Mouse (Mus musculus) cerebellum, postnatal 10 days (tissue): ENCODE data around the gene Slc22a20.
A peak's percentile ranks its signal among the peaks of the same experiment; 100 is the strongest.

Source experiments
- DNase-seq, 2 experiments: peaks; one replicate each; pipeline ENCODE4 v3.0.0; 2021; ENCODE audit warnings: mixed read lengths in 2 of 2

Slc22a20 gene

DNA sequence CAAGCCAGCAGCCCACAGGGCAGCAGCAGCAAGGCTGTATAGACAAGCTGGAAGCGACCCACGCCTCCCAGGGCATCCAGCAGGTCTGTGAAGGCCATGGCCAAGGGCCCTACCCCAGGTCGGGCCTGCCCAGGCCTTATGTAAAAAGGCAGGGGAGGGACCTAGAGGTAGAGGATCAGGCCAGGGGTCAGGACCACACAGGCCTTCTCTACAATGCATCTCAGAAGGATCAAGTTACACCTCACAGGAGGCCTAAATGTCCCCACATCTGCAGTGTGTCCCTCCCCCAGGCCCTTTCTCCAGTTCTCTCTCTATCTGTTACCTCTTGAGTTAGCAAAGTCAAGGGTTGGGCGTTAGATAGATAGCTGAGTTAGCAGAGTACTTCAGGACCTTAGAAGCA is at the start of gene Slc22a20:
Gene Slc22a20, minus strand, starts transcription at position 101 of the 400 bp plus-strand sequence.
- DNase-seq, result no peak

GRCm38 (mm10) chr19:6030520-6031280 is 44.8 kb upstream of the Slc22a20 start:
- no peak for DNase-seq

GRCm38 (mm10) chr19:6029426-6029825 is 43.5 kb upstream of the Slc22a20 start:
- DNase-seq, result no peak

DNA sequence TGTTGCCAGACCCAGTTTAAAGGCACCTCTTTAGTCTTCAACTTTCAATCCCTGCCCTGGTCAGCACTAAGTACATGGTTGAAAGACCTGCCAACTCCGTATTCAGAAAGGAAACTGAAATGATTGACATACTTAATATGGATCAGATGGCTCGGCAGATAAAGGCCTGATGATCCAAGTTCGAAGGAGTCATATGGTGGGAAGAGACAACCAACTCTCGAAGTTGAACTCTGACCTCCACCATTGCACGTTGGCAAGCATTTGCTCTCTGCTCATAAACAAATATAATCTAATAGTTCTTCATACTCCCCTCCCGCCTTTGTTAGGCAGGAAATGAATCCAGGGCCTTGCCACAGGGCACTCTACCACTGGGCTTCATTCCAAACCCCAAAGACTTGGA is 43.0 kb upstream of the Slc22a20 start:
- no peak for DNase-seq

GRCm38 (mm10) chr19:6023930-6024329 is 38.0 kb upstream of the Slc22a20 start:
- DNase-seq, result no peak

DNA sequence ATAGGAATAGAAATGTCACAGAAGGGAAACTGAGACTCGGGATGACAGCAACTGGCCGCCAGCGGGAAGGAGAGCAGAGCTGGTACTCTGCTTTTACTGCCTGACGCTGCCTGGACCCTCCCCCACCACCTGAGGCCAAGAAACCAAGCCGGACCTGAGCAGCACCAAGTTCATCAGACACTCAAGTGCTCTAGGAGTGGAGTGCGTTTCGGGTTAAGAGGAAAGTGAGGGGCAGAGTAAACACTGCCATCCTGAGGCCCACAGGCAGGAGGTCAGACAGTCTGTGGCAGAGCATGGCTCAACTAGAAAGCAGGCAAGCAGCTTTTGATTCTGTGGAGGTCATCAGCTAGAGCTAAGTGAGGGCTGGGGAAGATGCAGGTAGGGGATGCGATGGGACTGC is 37.1 kb upstream of the Slc22a20 start:
- DNase-seq, result no peak

- DNase-seq, result no peak
These were observed 34.3 kb upstream of the Slc22a20 start for GRCm38 (mm10) chr19:6020276-6020675.

- peak; percentile 93 to 95 for DNase-seq
These were observed 32.5 kb upstream of the Slc22a20 start for GRCm38 (mm10) chr19:6018142-6019089.

GRCm38 (mm10) chr19:6016532-6016931 is 30.6 kb upstream of the Slc22a20 start:
- peak in 1 of 2 experiments; percentile 45 for DNase-seq

DNA sequence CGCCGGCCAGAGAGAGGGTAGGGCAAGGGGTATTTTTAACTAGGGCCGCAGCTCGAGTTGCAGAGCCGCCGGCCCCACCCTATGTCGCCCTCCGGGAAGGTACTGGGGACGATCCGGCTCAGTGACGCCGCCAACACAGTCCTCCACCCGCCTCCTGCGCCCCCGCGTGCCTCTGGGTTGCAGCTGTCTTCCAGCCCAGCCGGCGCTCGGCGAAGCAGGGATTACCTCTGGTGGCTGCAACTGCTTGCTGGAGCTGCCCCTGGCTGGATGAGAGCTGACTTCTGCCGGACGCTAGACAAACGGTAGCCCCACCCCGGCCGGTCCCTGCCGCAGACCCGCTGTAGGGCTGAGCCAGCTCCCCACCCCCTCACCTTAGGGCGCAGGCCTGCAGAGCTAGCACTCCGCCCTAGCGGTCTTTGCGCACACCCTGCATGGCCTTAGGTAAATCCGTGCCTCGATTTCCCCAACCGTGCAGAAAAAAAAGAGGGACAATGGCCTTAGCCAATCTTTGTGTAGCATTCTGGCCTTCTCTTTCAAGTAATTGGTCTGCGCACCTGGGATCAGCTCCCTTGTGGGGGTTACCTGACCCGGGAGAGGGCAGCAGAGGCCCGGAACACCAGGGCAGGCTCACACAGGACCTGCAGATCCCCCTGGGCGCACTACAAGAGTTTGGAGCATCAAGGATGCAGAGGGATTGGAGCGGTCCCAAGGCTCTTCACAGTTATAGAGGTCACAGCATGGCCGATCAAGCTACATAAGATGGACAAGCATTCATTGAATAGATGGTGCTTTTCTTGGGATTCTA is 29.8 kb upstream of the Slc22a20 start, which contains the start of gene Capn1:
Gene Capn1, minus strand, starts transcription at position 387 of the 805 bp plus-strand sequence.
- DNase-seq, result peak; percentile 75 to 80

GRCm38 (mm10) chr19:6014991-6015510 is 29.1 kb upstream of the Slc22a20 start:
- DNase-seq, result peak; percentile 50 to 55

GRCm38 (mm10) chr19:6013691-6014090 is 27.7 kb upstream of the Slc22a20 start:
- DNase-seq, result no peak

DNA sequence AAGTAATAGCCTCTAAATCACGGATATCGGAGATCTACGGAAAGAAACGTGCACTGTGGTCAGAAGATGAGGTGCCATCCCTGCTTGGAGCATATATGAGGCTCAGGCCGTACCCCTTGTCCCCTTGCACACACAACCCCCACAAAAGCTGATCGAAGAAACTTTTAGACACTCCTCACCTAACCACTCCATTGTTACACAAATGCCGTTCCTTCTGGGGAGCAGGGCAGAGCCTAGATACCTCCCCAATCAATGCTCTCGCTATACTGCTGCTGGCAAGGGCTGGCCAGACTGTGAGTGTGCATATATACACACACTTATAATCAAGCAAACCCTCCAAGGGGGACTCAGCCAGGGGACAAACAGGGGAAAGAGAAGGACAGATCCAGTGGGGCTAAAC is 23.2 kb upstream of the Slc22a20 start:
- no peak for DNase-seq

DNA sequence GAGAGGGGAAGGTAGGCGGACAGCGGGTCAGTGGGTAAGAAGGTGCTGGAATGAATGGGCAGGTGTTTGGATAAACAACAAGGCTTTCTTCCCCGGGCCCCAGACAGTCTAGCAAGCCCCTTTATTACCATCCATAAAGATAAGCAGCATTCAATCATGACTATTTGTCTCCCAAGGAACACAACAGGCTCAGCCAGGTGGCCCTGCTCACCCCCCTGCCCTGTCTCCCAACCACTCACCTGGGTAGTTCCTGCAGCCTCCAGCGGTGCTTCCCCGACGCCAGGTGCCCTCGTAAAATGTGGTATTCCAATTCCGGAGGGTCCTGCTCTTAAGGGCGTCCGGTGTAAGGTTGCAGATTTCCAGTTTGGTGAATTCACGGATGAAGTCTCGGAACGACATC is 21.1 kb upstream of the Slc22a20 start:
- no peak for DNase-seq

DNA sequence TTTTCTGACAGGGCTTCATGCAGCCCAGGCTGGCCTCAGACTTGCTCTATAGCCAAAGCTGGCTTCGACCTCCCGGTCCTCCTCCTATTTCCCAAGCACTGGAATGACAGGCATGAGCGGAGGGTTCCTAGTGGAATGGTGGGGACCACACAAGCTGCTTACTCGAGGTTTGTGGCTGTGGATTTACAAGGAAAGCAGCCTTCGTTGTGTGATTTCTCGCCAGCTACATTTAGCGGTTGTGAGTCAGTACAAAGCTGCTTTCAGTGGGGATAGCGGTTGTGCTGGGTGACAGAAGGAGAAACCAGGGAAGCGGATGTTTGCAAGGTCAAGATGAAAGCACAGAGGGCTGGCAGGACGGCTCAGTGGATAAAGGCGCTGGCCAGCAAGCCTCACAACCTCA is 19.6 kb upstream of the Slc22a20 start:
- DNase-seq, result no peak

- DNase-seq, result no peak
These were observed 14.0 kb upstream of the Slc22a20 start for GRCm38 (mm10) chr19:5999969-6000368.

- no peak for DNase-seq
These were observed 12.2 kb upstream of the Slc22a20 start for GRCm38 (mm10) chr19:5998180-5998579.

GRCm38 (mm10) chr19:5994711-5995110 is 8.8 kb upstream of the Slc22a20 start:
- peak; percentile 76 to 87 for DNase-seq

- no peak for DNase-seq
These were observed 6.1 kb upstream of the Slc22a20 start for GRCm38 (mm10) chr19:5992012-5992411.

DNA sequence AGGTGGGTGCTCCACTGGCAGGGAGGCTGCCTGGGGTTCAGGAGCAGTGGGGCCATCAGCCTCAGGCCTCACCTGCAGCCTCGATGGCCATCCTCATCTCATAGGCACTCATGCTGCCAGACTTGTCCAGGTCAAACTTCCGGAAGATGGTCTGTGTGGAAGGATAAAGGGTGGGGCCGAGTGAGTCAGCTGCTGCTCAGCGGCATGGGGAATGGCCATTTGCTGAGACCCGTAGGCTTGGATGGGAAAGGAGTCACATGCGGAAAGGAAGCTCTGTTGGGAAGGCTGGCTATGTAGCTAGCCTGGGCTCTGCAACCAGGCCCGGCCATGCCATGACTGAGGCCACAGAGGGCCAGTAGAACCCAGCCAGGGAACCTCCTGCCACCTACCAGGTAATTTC is 5.5 kb upstream of the Slc22a20 start:
- no peak for DNase-seq

DNA sequence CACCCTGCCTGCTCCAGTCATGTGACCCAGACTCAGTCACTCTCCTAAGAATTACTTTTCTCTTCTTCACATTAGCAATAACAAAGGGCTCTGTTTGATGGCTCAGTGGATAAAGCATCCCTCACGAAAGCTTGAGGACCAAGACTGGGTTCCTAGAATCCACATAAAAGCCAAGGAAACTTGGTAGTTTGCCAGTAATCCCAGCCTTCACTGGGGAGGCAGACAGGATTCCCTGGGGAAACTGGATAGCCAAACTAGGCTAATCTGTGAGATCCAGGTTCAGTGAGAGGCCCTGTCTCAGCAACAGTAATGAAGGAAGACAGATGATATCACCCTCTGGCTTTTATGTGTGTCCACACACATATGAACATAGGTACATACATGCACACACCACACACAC is 5.0 kb upstream of the Slc22a20 start:
- no peak for DNase-seq

DNA sequence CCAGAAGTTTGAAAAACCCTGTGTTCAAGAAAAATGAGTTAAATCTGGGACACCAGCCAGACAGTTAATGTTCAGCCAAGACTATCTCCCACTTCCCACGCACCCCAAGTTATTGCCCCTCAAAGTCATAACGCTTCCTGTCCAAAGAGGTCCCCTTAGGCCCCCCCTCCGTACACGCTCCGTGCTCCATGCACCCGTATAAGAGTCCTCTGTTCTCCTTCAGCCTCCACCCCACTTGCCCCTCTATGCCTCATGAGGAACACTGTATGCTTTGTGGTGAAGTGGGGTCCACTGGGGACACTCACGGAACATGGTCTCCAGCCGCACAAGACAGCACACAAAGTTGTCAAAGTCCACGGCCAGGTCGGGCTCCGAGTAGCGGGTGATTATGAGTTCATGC is 4.1 kb upstream of the Slc22a20 start:
- DNase-seq, result no peak

DNA sequence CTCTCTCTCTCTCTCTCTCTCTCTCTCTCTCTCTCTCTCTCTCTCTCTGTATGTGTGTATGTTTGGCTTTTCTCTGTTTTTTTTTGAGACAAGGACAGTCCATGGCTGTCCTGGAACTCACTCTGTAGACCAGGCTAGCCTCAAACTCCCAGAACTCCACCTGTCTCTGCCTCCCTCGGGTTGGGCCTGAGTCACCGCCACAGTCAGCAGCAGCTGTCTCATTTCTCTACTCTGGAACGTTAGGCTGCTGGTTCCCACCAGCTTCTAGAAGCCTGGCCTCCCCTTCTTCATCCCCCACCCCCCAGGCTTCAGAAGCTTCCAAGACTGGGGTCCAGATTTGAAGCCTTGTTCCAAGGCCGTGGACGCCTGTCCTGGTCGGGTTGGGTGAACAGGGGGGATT is 3.6 kb upstream of the Slc22a20 start:
- DNase-seq, result no peak
